Mouse (Mus musculus) retina, postnatal 7 days (tissue): ENCODE results near the gene Pctp.

ENCODE experiments used
- DNase-seq: peaks from one replicate; pipeline ENCODE4 v3.0.0-alpha.2; 2012; ENCODE audit warnings: low read depth, low spot score

Gene Pctp

DNA sequence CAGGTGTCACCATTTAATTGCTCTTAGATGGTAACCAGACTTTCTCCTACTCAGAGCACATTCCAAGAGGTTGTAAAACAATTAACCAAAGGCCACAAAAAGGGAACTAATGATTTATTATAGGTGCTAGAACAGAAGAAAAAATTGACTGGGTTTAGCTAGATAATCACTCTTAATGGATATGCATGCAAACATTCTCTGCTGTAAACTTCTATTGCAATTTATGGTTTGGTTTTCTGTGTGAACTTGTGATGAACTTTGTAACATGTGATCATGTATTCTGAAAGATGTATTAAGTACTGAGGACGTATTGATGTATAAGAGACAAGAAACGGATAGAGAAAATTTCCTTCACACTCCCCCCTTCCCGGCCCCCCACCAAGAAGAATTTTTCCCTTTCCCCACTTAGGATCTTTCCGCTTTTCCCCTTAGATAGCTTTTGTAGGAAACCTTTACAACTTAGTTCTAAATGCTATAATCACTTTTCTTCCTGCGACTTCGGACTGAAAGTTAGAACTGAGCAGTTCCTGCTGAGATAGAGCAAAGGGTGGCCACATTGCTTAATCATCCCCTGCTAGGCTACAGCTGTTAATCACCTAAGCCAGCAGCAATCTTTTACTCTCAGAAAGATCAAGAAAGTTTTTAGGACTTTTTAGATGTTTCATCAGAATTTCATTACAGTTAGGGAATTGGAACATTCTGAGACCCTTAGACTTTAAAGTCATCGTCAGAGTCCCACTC, 5.3 kb upstream of the Pctp start:
- no peak for DNase-seq

DNA sequence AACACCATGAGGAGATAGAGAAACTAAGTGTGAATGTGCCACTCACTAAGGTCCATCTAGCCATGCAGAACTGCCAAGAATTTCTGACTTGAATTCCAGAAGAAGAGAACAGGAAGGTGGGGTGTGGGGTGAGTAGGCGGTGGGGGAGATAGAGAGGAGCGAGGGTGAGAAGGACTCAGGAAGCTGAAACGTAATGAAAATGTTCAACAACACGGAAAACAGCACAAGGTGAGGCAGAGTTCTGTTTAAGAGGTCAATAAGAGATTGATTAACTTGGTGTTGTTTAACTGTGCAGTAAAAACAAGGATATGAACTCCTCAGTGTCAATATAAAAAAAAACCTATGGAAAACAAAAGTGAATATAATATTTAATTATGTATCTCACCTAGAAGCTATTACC, 3.4 kb upstream of the Pctp start:
- DNase-seq, result no peak

DNA sequence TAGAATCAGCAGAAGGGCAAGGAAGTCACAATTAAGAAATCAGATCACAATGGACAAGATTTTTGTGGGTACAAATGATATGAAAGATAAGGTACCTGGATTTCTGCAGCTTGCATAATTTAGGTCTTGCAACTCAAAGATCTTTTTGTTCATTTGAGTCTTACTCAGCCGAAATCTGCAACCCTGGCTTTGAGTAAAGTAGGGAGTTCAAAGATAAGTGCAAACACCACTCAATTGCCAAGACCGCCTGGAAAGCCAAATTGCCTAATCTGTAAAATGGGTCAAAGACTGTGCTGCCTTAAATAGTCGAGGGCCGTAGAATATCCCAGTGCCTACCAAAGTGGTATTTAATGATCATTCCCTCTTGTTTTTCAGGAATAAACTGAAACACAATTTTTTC, 692 bp upstream of the Pctp start:
- no peak for DNase-seq

DNA sequence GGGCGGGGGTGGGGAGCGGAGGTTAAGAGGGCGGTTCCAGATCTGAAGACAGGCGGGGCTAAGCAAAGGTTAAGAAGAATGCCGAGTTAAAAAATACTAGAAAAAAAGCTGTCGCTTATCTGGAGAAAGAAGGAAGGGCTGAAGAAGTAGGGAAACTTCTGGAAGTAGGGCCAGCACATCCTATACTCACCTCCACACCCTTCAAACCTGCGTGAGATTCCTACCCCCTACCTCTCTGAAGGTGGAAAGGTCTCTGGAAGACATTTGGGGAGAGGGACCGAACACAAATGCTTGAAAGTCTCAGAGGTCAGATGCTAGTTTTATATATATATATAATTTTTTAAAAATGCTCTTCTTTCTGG, 274 bp upstream of the Pctp start:
- DNase-seq, result no peak

DNA sequence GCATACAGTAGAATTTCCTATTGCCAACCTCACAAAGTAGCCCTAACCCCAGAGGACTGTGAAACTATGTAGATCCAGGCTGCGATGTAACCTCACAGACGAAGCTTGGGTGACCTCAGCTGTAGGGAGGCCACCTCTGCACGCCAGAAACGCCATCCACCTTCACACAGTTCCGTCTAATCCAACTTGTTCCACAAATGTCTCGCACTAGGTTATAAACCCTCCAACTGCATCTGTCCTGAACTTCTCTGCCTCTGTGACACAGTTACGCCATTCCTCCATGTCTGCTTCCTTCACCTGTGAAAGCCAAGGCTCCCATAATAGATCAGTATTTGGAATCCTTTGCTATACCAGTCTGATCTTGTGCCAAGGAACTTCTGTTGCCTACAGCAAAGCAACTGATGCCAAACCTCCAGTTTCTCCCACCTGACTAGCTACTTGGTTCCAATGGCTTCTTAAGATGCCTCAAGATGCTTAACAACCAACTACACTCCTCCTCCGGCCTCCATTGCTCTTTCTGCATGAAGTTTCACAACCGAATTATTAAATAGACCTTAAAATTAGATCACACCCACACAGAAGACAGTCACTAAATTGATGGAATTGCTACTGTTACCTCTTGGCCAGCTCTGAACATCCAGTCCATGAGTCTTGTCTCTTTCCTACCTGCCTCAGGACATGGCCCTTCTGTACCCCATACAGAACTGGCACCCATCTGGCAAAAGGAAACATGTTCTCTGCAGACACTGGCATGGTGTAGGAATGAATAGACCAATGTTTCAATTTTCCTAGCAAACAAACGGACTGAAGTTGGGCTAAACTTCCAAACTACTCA, 1.1 kb downstream of the Pctp start:
- DNase-seq, result no peak

DNA sequence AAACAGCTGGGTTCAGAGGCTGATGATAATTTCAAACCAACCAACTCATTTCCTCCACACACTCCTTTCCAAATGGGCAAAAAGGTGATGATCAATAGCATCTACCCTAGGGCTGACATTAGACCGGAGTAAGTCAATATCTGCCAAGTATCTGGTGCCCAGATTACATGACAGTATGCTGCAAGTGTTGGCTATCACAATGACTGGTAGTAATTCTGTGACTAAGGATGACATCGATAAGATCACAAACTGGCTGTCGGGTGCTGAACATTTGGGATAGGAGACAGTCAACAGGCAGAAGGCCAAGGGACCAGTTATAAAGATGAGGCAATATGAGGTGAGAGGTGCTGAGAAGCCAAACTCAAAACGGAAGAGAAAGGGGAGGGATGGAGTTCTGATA, 2.0 kb downstream of the Pctp start:
- DNase-seq, result no peak

DNA sequence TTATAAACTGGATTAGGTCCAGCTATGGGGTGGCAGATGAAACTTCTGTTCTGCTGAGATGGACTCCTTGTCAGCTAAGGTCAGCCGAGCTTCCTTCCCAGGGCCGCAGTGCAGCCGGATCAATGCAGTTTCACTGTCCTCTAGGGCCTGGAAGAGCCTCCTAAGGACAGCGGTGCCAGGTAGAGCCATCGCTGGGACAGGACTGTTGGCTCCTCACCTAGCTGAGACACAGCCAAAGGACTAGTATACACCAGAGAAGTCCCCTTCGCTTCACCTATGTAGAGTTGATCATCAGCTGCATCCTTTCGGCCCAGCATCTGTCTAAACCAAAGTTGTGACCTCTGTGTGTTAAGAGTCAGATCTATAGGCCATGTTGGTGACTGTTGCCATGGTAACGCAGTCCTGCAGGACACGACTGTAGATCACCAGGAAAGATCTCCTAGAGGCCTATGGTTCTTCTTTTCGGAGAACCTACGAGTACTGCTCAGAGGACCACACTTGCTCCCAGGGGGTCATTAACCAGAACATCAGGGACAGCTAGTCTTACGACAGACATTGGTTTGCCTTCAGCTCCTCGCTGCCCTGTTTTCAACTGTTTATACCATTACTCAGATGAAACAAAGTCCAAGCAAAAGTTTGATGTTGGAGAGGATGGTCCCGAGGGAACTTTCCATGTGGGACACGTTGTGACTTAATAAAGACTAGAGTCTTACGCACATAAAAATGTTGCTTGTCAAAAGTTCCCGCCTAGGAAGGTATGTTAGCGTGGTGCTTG, 3.5 kb downstream of the Pctp start:
- no peak for DNase-seq

DNA sequence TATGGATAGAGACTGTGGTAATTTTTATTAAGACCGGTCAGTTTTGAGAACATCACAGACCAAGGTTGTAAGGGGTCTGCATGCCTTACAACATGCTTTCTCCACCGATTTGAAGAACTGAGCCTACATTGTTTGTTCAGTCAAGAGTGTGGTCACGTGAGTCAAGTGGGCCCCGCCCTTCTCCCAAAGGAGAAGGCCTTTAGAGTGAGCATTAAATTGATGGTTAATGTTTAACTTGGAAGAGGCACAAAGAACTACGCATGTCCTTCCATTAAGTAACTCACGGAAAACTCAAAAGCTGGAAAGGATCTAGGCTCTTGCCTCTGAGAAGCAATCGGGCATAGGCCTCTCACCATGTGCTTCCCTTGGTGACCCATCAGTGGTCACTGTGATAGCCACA, 5.8 kb downstream of the Pctp start:
- DNase-seq, result no peak

DNA sequence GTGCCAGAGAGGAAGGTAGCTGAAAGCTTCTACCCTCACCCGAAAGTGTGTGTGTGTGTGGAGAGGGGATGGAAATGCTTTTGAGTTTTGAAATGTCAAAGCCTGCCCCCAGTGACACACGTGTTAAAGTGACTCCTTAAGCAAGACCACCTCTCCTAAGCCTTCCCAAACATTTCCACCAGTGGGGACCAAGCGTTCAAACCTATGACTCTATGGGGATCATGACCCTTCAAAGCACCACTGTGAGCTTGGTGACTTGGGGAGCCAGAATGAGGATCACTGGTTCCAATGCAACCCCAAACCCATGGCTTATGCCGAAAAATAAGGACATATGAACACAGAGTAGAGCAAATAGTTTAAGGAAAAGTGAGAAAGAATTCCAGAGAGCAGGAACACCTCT, 6.3 kb downstream of the Pctp start:
- no peak for DNase-seq

DNA sequence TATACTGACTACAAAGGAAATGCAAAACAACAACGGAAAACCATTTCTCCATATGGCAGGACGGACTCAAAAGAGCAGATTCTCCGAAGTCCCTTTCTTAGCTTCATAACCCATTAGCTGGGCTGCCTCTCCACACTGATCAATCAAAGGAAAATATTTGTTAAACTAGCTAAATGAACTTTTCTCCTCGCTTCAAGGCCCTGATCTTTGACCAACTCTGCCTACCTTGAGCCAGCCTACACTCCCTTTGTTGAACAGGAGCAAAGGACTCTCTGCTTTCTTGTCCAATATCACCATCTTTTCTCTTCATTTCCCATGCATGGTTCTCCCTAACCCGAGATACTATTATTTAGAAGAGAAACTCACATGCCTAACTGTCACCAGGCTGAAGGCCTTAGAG, 7.1 kb downstream of the Pctp start:
- DNase-seq, result no peak

DNA sequence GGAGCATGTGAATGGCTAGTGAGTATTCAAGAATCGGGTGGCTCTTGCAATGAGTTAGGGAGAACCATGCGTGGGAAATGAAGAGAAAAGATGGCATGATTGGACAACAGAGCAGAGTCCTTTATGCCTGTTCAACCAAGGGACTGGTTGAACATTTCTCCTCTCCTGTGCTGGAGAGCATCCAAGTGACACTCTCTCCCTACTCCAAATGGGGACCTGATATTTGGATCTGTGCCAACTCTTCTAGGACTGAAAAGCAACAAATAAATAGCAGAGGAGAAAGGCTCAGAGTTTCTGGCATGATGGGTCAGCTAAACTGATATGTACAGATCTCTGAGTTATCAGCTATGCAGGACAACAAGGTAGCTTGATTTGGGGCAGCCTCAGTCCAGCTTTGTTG, 8.0 kb downstream of the Pctp start:
- no peak for DNase-seq

DNA sequence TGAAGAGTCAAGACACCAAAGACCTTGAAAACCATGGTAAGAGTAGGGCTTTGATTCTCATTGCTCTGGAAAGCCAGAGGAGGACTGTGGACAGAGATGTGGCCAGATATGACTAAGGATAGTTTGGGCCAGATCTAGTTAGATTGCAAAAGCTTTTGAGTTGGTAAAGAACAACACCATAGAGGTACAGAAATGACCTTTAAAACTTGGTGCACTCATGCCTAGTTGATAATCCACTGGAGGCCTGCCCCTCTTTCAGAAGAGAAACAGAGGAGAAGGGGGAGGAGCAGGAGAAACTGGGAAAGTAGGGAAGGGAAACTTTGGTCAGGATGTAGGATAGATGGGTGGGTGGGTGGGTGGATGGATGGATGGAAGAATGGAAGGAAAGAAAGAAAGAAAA, 11.0 kb downstream of the Pctp start:
- DNase-seq, result no peak

DNA sequence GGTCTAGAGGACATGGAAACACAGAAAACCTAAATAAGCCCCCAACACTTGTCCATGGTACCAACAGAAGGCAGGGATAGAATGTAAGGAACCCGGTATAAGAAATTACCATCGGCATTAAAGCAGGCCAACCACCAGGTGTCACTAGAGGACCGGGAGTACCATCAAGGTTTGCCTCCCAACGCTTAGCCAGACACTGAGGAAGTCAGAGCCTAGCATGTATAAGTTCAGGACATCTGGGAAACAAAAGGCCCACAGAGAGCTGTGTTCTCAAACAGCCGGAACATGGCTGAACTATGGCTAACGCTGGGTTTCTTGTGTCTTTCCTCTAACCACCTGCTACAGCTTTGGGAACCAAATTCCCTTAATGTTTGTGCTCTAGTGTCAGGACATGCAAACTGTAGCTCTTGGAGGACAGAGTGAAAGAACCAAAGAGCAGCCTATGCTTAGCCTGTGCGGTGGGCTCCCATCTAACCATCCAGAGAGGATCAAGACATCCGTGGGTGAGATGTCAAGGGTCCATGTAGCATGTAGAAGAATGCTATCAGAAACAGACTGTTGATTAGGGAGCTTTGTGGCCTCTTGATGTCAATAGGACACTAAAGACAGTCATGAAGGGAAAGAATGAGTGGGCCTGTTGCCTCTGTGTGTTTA, 13.6 kb downstream of the Pctp start:
- DNase-seq, result peak; percentile 46

DNA sequence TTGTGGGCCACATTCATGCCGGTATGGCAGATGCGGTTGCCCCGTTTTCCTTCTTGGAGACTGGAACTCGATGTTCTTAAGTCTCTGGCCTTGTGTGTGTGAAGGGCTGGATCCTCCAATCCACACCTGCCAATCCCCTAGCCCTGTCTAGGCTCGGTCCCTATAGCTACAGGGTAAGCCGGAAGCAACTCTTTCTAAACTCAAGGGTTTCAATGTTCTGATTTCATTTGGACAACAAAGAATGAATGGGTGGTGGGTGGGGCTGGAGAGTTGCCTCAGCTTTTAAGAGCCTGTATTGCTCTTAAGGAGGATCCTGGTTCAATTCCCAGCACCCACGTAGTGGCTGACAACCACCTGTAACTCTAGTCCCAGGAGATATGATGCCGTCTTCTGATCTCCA, 16.2 kb downstream of the Pctp start:
- DNase-seq, result no peak

DNA sequence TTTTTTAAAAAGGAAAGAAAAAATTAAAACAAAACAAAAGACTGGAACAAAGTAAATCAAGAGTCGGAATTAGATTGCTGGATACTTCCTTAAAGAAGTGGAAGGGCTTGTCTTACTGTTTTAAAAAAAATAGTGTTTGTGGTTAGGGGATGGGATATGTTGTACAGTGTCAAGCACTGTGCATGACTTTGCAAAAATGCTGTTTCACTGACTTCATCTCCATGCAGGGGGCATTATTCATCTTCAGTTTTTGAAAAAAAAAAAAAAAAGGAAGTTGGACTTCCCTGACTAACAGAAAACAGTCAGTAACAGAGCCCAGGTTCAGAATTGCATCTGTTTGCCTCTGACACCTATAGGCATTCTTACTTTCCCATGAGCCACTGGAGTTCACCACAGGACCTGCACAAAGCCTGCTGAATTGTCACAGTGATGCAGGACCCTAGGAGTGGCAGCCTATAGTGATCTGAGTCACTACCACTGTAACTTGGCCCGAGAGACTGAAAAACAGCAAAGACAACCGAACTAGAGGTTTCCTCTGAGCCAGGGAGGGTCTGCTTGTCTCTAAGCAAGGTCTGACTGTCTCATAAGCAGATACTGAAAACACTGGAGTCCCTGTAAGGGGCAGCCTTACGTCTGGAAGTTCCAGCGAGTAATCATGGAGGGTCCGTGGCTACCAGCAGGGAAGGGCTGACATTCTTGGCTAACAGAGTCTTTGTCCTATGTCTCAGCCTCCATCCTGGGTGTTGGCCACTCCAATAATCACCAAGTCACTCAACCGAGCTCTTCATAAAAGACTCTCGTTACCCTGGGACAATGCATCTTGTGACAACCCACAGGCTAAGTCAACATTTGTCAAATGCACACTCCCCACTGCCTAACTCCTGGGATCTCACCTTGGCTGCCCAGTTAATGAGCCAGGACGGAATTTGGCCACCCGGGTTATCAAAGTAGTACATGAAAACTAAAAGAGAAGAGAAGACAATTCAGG, 17.2 kb downstream of the Pctp start:
- DNase-seq, result no peak

DNA sequence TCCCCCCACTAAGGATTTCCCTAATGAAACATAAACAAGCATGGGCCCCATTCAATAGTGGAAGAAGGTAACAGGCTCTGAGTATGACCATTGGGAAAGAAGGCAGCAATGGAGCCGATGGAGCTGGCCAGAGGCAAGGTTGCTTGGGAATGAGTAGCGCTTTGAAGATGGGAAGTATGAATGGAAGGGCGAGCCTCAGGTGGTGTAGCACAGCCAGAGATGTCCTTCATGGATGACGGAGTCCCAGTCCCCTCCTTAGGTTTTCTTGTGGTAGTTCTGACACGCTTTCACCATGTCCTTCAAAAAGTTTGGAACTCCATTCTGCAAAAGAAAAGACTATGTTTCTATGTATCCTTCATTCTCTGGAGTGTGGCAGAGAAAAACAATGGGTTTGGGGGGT, 18.3 kb downstream of the Pctp start:
- no peak for DNase-seq

DNA sequence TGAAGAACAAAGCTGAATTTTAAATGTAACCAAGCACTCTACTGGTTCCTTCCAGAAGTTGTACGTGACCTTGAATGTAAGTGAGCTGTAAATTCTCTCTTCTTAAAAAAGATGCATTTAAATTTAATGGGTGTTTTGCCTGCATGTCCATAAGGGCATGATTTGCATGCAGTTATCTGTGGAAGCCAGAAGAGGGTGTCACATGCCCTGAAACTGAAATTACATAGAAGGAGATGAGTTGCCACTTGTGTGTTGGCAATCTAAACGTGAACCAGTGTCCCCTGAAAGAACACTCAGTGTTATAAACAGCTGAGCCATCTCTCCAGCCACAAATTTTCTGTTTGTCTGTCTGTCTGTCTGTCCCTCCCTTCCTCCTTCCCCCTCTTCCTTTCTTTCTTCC, 19.8 kb downstream of the Pctp start:
- no peak for DNase-seq

DNA sequence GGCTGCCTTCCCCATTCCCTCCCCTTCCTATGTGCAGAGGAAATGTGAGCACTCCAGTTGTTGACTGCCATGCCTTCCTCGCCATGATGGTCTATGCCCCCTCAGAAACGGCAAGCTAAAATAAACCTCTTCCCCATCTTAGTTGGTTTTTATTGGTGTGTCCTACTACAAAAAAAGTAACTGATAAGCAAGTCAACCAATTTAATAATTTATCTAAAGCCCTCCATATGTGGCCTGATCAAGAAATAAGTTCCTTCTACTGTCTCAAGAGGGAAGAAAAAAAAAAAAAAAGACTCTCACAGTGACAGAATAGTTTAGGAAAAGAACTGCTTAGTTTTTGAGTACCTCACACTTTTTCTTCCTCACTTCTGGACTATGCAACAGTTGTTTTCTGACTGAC, 22.6 kb downstream of the Pctp start:
- no peak for DNase-seq

DNA sequence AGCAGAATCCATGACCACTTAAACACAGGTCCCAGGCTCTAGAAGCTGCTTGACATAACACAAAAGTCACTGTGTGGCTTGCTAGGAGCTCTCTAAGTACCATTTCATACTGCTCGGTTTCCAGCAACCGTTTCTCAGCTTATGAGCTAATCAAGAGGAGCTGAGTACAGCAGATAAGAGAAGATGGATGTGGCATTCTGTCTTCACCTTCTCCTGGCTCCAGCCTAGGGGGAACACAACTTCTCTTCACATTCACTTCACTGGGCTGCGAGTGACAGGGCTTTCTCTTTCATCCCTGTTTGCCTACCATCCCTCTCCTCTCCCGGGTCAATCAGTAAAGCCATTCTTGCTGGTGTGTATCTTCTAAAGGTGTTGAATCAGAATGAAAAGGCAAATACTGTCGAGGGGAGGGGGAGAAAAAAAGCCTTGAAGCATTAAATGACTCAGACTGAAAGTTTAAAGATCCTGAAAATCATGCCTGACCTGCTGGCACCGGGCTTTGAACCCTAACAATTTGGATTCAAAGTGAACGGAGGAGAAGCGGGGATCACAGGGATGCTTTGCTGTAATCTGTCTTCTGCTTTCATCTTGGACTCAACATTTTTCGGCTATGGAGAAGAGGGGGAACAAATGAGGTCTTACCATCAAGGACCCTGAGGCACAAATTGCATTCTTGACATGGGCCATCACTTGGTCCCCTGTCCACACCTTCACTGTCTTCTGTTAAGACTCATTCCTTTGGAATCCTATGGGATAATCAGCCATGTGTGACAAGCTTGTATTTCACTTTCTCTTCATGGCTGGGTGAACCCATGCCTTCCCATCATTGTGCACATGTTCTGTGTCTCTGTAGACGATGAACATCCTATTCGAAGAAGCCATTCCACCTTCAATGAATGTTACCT, 23.5 kb downstream of the Pctp start:
- no peak for DNase-seq

DNA sequence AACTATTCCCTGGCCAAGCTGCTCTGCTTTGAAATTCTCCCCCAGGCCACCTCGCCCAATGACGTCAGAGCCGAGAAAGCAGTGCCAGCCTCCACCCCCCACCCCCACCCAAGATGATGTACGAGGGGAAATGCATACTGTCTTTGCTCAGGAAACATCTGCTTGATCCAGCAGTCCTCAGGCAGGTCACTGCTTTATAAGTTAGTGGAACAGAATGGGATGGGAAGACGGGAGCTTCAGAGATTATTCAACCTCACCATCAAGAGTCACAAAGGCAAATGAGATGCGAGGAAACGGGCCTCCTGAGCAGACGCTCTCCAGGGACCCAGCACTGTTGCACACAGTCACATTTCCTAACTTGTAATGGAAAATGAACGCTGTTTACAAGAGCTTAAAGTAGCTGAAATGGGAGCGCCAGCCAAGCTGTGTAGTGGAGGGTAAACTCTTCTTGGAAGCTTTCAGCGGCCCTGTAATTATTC, 24.3 kb downstream of the Pctp start:
- DNase-seq, result no peak
